Mouse (Mus musculus) heart, embryonic 15.5 days (tissue): ENCODE measurements around the gene Tcf7l1. TPM values are rescaled to one million over a fixed set of nuclear protein-coding genes. Genes with fewer than 3 reads are reported as not detected.

Experiments
- ATAC-seq: fragments of 200-750 bp; cut with Nextera tagmentation; replicated peaks from 2 replicates; pipeline ENCODE4 v1.8.0; 2017; ENCODE audit warnings: low read depth, moderate TSS enrichment; ENCODE audit not compliant: insufficient number of reproducible peaks, insufficient read depth, low FRiP score
- H3K27ac ChIP-seq: fragments of 300-500 bp; sonication (generic); 2 replicates; pipeline ENCODE4 v1.5.1; 2015; ENCODE audit warnings: mild to moderate bottlenecking, inconsistent platforms
- H3K27me3 ChIP-seq: fragments of 300-500 bp; sonication (generic); 2 replicates; pipeline ENCODE4 v1.6.1; 2015; ENCODE audit warnings: inconsistent platforms
- H3K36me3 ChIP-seq: fragments of 300-500 bp; sonication (generic); 2 replicates; pipeline ENCODE4 v1.6.1; 2015; ENCODE audit warnings: mild to moderate bottlenecking, inconsistent platforms
- H3K4me1 ChIP-seq: fragments of 300-500 bp; sonication (generic); replicated peaks from 2 replicates; pipeline ENCODE4 v1.6.1; 2015; ENCODE audit warnings: inconsistent platforms
- H3K4me2 ChIP-seq: fragments of 300-500 bp; sonication (generic); 2 replicates; pipeline ENCODE4 v1.6.1; 2015; ENCODE audit warnings: inconsistent platforms, mild to moderate bottlenecking, moderate library complexity
- H3K4me3 ChIP-seq: fragments of 300-500 bp; sonication (generic); 2 replicates; pipeline ENCODE4 v1.5.1; 2015; ENCODE audit warnings: mild to moderate bottlenecking, inconsistent platforms
- H3K9ac ChIP-seq: fragments of 300-500 bp; sonication (generic); 2 replicates; pipeline ENCODE4 v1.6.1; 2015; ENCODE audit warnings: mild to moderate bottlenecking, inconsistent platforms
- H3K9me3 ChIP-seq: fragments of 300-500 bp; sonication (generic); replicated peaks from 2 replicates; pipeline ENCODE4 v1.6.1; 2016; ENCODE audit warnings: inconsistent platforms
- WGBS: fragments of 180-500 bp; shearing (Covaris S2); methylation state at CpG from one replicate; pipeline ENCODE4 v1.1.7; 2015; ENCODE audit warnings: mixed read lengths; 5-methylcytosine and 5-hydroxymethylcytosine counted together
- polyA plus RNA-seq: library from polyadenylated mRNA; unstranded; fragments of >200 nt; fragmentation: Nextera tagmentation; extraction: Ambion mirVana; gene quantifications from 2 replicates; pipeline ENCODE4 v1.2.1, GENCODE M21; 2015

Gene Tcf7l1
- polyA plus RNA-seq, 1 experiment from 2014 or later: 12.6 TPM

GRCm38 (mm10) chr6:72659717-72660390 is 129.2 kb downstream of the Tcf7l1 start:
- Histone ChIP-seq H3K36me3 (no peaks in the 10 kb centered on the region), H3K27me3 (no peaks in the 10 kb centered on the region), H3K9ac (no peak overlapping the region), H3K4me2 (no peak overlapping the region), H3K4me3 (no peak overlapping the region), H3K27ac (peak overlapping the region; percentile 56), H3K9me3 (no peaks in the 10 kb centered on the region), H3K4me1 (peaks cover 60% of the 10 kb centered on the region)
- ATAC-seq: 0 out of 2 replicates have a peak, but pooled peaks have one; percentile 20
- 39% methylated on average over 8 of the region's 8 CpGs for WGBS

GRCm38 (mm10) chr6:72658006-72658405 is 131.0 kb downstream of the Tcf7l1 start:
- H3K9ac ChIP-seq: no peak overlapping the region
- no peak for ATAC-seq
- no peaks in the 10 kb centered on the region for H3K27me3 ChIP-seq
- H3K4me1 ChIP-seq: peaks cover 45% of the 10 kb centered on the region
- no peaks in the 10 kb centered on the region for H3K36me3 ChIP-seq
- no peaks in the 10 kb centered on the region for H3K9me3 ChIP-seq
- H3K4me3 ChIP-seq: no peak overlapping the region
- H3K27ac ChIP-seq: no peak overlapping the region
- WGBS: 62% methylated on average over 3 of the region's 3 CpGs
- no peak overlapping the region for H3K4me2 ChIP-seq

- WGBS: 82% methylated on average over 7 of the region's 7 CpGs
- H3K36me3 ChIP-seq: no peaks in the 10 kb centered on the region
- H3K27me3 ChIP-seq: no peaks in the 10 kb centered on the region
- H3K9ac ChIP-seq: no peak overlapping the region
- H3K4me1 ChIP-seq: peaks cover 35% of the 10 kb centered on the region
- peak overlapping the region; percentile 87 for H3K27ac ChIP-seq
- ATAC-seq: no peak
- H3K4me2 ChIP-seq: no peak overlapping the region; the same call in 1 of the 2 replicates
- no peaks in the 10 kb centered on the region for H3K9me3 ChIP-seq
- H3K4me3 ChIP-seq: no peak overlapping the region
Measured at GRCm38 (mm10) chr6:72656053-72656442, 133.0 kb downstream of the Tcf7l1 start.

GRCm38 (mm10) chr6:72655309-72656052 is 133.6 kb downstream of the Tcf7l1 start:
- ATAC-seq: peak; percentile 82
- Histone ChIP-seq H3K27me3 (no peaks in the 10 kb centered on the region), H3K4me3 (peak overlapping the region; percentile 41), H3K9me3 (no peaks in the 10 kb centered on the region), H3K4me1 (peaks cover 29% of the 10 kb centered on the region), H3K36me3 (no peaks in the 10 kb centered on the region), H3K27ac (peak overlapping the region; percentile 87), H3K4me2 (peak overlapping the region; percentile 60), H3K9ac (peak overlapping the region; percentile 27; the same call in 1 of the 2 replicates)
- WGBS: 27% methylated on average over 20 of the region's 20 CpGs

- H3K36me3 ChIP-seq: no peaks in the 10 kb centered on the region
- H3K9me3 ChIP-seq: no peaks in the 10 kb centered on the region
- H3K4me3 ChIP-seq: no peak overlapping the region
- H3K4me1 ChIP-seq: peaks cover 21% of the 10 kb centered on the region
- WGBS: 87% methylated on average over 6 of the region's 6 CpGs
- no peaks in the 10 kb centered on the region for H3K27me3 ChIP-seq
- H3K27ac ChIP-seq: peak overlapping the region; percentile 87
- ATAC-seq: no peak
- no peak overlapping the region for H3K9ac ChIP-seq
- H3K4me2 ChIP-seq: no peak overlapping the region
Measured at GRCm38 (mm10) chr6:72654355-72654754, 134.7 kb downstream of the Tcf7l1 start.

- WGBS: 55% methylated on average over 7 of the region's 7 CpGs
- H3K9ac ChIP-seq: no peak overlapping the region
- H3K27me3 ChIP-seq: no peaks in the 10 kb centered on the region
- H3K27ac ChIP-seq: peak overlapping the region; percentile 87
- peaks cover 20% of the 10 kb centered on the region for H3K4me1 ChIP-seq
- no peaks in the 10 kb centered on the region for H3K9me3 ChIP-seq
- no peaks in the 10 kb centered on the region for H3K36me3 ChIP-seq
- no peak overlapping the region for H3K4me3 ChIP-seq
- no peak overlapping the region for H3K4me2 ChIP-seq
- ATAC-seq: no peak
Measured at GRCm38 (mm10) chr6:72653419-72653818, 135.6 kb downstream of the Tcf7l1 start.

GRCm38 (mm10) chr6:72650338-72650851 is 138.7 kb downstream of the Tcf7l1 start:
- no peak overlapping the region for H3K4me3 ChIP-seq
- H3K27ac ChIP-seq: no peak overlapping the region
- no peaks in the 10 kb centered on the region for H3K27me3 ChIP-seq
- no peaks in the 10 kb centered on the region for H3K9me3 ChIP-seq
- 64% methylated on average over 10 of the region's 10 CpGs for whole genome bisulfite sequencing
- H3K4me1 ChIP-seq: peaks cover 21% of the 10 kb centered on the region
- ATAC-seq: no peak
- no peak overlapping the region for H3K4me2 ChIP-seq
- no peaks in the 10 kb centered on the region for H3K36me3 ChIP-seq
- no peak overlapping the region for H3K9ac ChIP-seq

- Histone ChIP-seq H3K36me3 (no peaks in the 10 kb centered on the region), H3K4me3 (no peak overlapping the region), H3K27me3 (no peaks in the 10 kb centered on the region), H3K9ac (no peak overlapping the region), H3K4me2 (peak overlapping the region; percentile 17), H3K4me1 (peaks cover 15% of the 10 kb centered on the region), H3K27ac (0 out of 2 replicates have a peak overlapping the region, but pooled peaks have one; percentile 42), H3K9me3 (no peaks in the 10 kb centered on the region)
- WGBS: 59% methylated on average over 12 of the region's 12 CpGs
- no peak for ATAC-seq
Measured at GRCm38 (mm10) chr6:72648002-72648595, 141.0 kb downstream of the Tcf7l1 start.

GRCm38 (mm10) chr6:72647383-72647820 is 141.7 kb downstream of the Tcf7l1 start:
- Histone ChIP-seq H3K4me2 (peak overlapping the region; percentile 17), H3K9me3 (no peaks in the 10 kb centered on the region), H3K36me3 (no peaks in the 10 kb centered on the region), H3K27ac (0 out of 2 replicates have a peak overlapping the region, but pooled peaks have one; percentile 42), H3K4me1 (peaks cover 15% of the 10 kb centered on the region), H3K9ac (no peak overlapping the region), H3K27me3 (no peaks in the 10 kb centered on the region), H3K4me3 (no peak overlapping the region)
- 30% methylated on average over 10 of the region's 10 CpGs for WGBS
- peak; percentile 63 for ATAC-seq

GRCm38 (mm10) chr6:72645364-72645763 is 143.7 kb downstream of the Tcf7l1 start:
- Histone ChIP-seq H3K27me3 (no peaks in the 10 kb centered on the region), H3K4me1 (peaks cover 15% of the 10 kb centered on the region), H3K36me3 (no peaks in the 10 kb centered on the region), H3K4me2 (no peak overlapping the region), H3K9ac (no peak overlapping the region), H3K27ac (no peak overlapping the region), H3K9me3 (no peaks in the 10 kb centered on the region), H3K4me3 (no peak overlapping the region)
- WGBS: 88% methylated on average over 7 of the region's 7 CpGs
- ATAC-seq: no peak

- Histone ChIP-seq H3K27me3 (no peaks in the 10 kb centered on the region), H3K27ac (no peak overlapping the region), H3K4me1 (peaks cover 12% of the 10 kb centered on the region), H3K9ac (no peak overlapping the region), H3K36me3 (no peaks in the 10 kb centered on the region), H3K4me3 (no peak overlapping the region), H3K4me2 (no peak overlapping the region), H3K9me3 (no peaks in the 10 kb centered on the region)
- WGBS: 69% methylated on average over 4 of the region's 4 CpGs
- no peak for ATAC-seq
Measured at GRCm38 (mm10) chr6:72644576-72644975, 144.5 kb downstream of the Tcf7l1 start.
